Mouse (Mus musculus) liver, embryonic 12.5 days (tissue): ENCODE data around the gene Dnajb2. TPM values are rescaled to one million over a fixed set of nuclear protein-coding genes. Genes with fewer than 3 reads are reported as not detected.
"Not testable (repeated sequence)": the region's sequence is repeated elsewhere in the genome, so short reads cannot be mapped to it uniquely, and the experiment has no call there.

Source experiments
- ATAC-seq: fragments of 200-750 bp; cut with Nextera tagmentation; 2 replicates; pipeline ENCODE4 v1.8.0; 2017; ENCODE audit warnings: moderate number of reproducible peaks, mild to moderate bottlenecking, moderate library complexity
- H3K27ac ChIP-seq: fragments of 300-500 bp; sonication (generic); 2 replicates; pipeline ENCODE4 v1.5.1; 2016; ENCODE audit warnings: mild to moderate bottlenecking
- H3K27me3 ChIP-seq: fragments of 300-500 bp; sonication (generic); replicated peaks from 2 replicates; pipeline ENCODE4 v1.6.1; 2016; ENCODE audit warnings: mild to moderate bottlenecking, moderate library complexity
- H3K36me3 ChIP-seq: fragments of 300-500 bp; sonication (generic); 2 replicates; pipeline ENCODE4 v1.6.1; 2016; ENCODE audit warnings: mild to moderate bottlenecking, moderate library complexity
- H3K4me1 ChIP-seq: fragments of 300-500 bp; sonication (generic); 2 replicates; pipeline ENCODE4 v1.6.1; 2016
- H3K4me2 ChIP-seq: fragments of 300-500 bp; sonication (generic); 2 replicates; pipeline ENCODE4 v1.6.1; 2016; ENCODE audit warnings: mild to moderate bottlenecking, moderate library complexity
- H3K4me3 ChIP-seq: fragments of 300-500 bp; sonication (generic); 2 replicates; pipeline ENCODE4 v1.5.1; 2016; ENCODE audit warnings: mild to moderate bottlenecking, moderate library complexity
- H3K9ac ChIP-seq: fragments of 300-500 bp; sonication (generic); 2 replicates; pipeline ENCODE4 v1.6.1; 2016; ENCODE audit warnings: mild to moderate bottlenecking, moderate library complexity
- H3K9me3 ChIP-seq: fragments of 300-500 bp; sonication (generic); replicated peaks from 2 replicates; pipeline ENCODE4 v1.6.1; 2016; ENCODE audit warnings: mild to moderate bottlenecking, moderate library complexity
- WGBS: fragments of 180-500 bp; shearing (Covaris S2); methylation state at CpG from one replicate; pipeline ENCODE4 v1.1.7; 2016; ENCODE audit not compliant: insufficient replicate concordance; 5-methylcytosine and 5-hydroxymethylcytosine counted together
- polyA plus RNA-seq: library from polyadenylated mRNA; unstranded; fragments of >200 nt; fragmentation: Nextera tagmentation; extraction: Ambion mirVana; gene quantifications from 2 replicates; pipeline ENCODE4 v1.2.1, GENCODE M21; 2016

The Dnajb2 gene
- polyA plus RNA-seq, 1 experiment from 2014 or later, result 27.2 TPM

DNA sequence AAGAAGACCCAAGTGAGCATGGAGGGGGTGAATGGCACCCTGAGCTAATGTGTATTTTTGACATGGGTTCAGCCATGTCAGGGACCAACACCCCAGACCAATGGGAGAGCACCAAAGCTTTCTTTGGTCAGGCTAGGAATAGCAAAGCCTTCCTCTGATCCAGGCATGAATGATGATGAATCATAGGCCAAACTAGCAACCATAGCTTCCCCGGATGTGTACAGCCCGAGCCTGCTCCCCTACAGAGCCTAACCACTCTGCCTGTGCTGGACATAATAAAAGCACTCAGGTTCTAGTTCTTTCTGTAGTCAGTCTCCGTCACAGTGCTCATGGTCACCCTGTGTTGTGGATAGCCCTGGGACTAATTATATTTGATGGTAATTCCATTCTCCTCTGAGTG lies 14.7 kb upstream of the Dnajb2 start:
- Histone ChIP-seq H3K4me3 (no peak overlapping the region), H3K27me3 (peaks cover 24% of the 10 kb centered on the region), H3K4me1 (peaks cover 54% of the 10 kb centered on the region), H3K36me3 (peaks cover 10% of the 10 kb centered on the region), H3K9me3 (no peaks in the 10 kb centered on the region), H3K9ac (no peak overlapping the region), H3K27ac (no peak overlapping the region), H3K4me2 (no peak overlapping the region)
- WGBS, result 68% methylated on average over 3 of the region's 3 CpGs
- ATAC-seq, result no peak

DNA sequence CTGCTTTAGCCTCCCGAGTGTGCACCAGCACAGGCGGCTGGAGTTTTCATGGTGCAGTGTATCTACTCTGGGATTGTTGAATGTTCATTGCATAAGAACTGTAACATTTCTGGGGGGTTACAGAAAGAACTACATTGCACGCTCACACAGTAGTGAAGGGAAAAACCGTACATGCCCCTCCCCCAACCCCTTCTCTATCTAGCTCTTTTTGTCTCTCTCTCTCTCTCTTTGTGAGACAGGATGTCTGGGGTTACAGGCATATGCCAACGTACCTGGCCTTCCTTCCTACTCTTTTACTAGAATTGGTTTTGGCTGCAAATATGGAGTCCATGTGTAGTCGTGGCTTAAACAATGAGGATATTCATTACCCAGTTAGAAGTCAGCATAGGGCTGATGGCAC lies 13.3 kb upstream of the Dnajb2 start:
- H3K27me3 ChIP-seq, result peaks cover 24% of the 10 kb centered on the region
- H3K27ac ChIP-seq, result no peak overlapping the region
- ATAC-seq, result no peak
- H3K4me2 ChIP-seq, result no peak overlapping the region
- no peak overlapping the region for H3K9ac ChIP-seq
- no peak overlapping the region for H3K4me3 ChIP-seq
- 71% methylated on average over 6 of the region's 6 CpGs for WGBS
- no peaks in the 10 kb centered on the region for H3K9me3 ChIP-seq
- peaks cover 50% of the 10 kb centered on the region for H3K4me1 ChIP-seq
- no peaks in the 10 kb centered on the region for H3K36me3 ChIP-seq

DNA sequence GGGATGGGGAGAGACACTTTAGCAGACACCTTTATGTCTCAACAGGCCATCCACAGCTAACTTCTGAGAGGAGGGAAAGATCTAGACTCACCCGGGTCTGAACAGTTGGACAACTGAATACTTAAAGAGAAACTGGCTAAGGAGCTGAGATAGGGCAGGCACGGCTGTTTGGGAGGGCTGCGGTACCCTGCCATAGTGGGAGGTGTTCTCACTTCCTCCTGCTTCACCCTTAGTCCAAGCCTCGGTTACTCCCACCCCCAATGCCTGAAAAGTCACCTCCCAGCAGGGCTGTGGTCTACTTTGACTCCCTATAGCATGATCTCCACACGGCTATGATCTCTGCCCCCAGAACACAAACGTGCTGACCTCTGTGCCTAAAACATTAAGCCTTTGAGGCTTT lies 12.7 kb upstream of the Dnajb2 start:
- Histone ChIP-seq H3K36me3 (no peaks in the 10 kb centered on the region), H3K9ac (no peak overlapping the region), H3K4me2 (no peak overlapping the region), H3K9me3 (no peaks in the 10 kb centered on the region), H3K27me3 (peaks cover 24% of the 10 kb centered on the region), H3K27ac (no peak overlapping the region), H3K4me1 (peaks cover 53% of the 10 kb centered on the region), H3K4me3 (no peak overlapping the region)
- 26% methylated on average over 6 of the region's 6 CpGs for WGBS
- ATAC-seq, result no peak

DNA sequence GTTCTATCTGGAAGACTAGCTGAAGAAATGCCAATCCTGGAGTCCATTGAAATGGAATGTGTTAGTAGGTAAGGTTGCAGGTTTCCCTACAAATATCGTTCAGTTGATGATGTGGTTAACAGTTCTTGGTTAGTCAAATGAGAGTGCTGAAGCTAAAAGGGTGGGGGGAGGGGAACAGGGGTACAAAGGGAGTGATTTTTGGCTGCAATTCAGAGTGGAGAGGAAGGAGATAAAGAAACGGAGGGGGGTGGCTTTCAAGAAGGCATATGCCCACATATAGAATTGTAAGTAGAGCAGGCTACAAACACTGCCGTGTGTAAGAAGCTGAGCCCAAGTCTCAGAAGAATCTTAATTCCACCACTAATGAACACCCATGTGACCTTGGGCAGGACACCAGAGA lies 10.7 kb upstream of the Dnajb2 start:
- no peak overlapping the region for H3K4me2 ChIP-seq
- no peaks in the 10 kb centered on the region for H3K36me3 ChIP-seq
- no peak overlapping the region for H3K27ac ChIP-seq
- WGBS, result 43% methylated on average over 3 of the region's 3 CpGs
- no peak overlapping the region for H3K4me3 ChIP-seq
- no peak overlapping the region for H3K9ac ChIP-seq
- no peaks in the 10 kb centered on the region for H3K9me3 ChIP-seq
- ATAC-seq, result no peak
- peaks cover 63% of the 10 kb centered on the region for H3K4me1 ChIP-seq
- H3K27me3 ChIP-seq, result peaks cover 14% of the 10 kb centered on the region

DNA sequence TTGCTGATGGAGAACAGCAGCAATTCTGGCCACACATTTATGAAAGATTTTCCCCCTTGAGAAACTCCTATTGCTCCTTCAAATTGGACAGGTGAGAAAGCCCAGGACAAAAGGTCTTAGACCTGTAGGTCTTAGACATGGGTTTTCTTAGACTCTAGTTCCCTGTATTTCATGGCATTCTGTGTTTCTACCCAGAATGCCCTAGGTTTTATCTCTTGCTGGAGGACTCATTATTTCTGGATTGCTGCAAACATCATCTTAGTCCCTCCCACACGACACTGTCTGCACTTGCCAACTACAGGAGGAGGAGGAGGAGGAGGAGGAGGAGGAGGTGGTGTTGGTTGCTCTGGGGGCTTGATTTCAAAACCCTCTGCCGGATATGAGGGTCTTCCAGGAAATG lies 10.1 kb upstream of the Dnajb2 start:
- WGBS, result 38% methylated on average over 2 of the region's 2 CpGs
- Histone ChIP-seq H3K4me3 (no peak overlapping the region), H3K36me3 (no peaks in the 10 kb centered on the region), H3K4me2 (no peak overlapping the region), H3K9ac (no peak overlapping the region), H3K27me3 (peaks cover 7% of the 10 kb centered on the region), H3K9me3 (no peaks in the 10 kb centered on the region), H3K4me1 (peaks cover 69% of the 10 kb centered on the region), H3K27ac (no peak overlapping the region)
- ATAC-seq, result no peak

DNA sequence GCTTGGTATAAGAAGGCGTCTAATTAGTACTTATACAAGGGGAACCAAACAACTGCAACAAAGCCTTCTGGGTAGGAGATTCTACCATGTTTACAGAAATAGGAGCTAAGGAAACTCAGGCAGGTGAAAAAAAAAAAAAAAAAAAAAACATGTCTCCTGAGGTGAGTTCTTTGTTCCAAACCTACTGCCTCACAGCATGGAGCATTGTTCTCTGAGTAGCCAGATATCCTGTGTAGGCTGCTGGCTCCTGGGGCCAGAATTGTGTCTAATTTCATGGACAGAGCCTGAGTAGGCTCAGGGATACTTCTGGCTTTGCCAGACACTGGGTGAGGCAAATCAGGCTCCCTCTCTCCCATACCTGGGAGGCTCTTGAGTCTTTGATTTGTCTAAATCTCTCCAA lies 8.6 kb upstream of the Dnajb2 start:
- Histone ChIP-seq H3K4me2 (no peak overlapping the region), H3K9me3 (no peaks in the 10 kb centered on the region), H3K27ac (no peak overlapping the region), H3K36me3 (no peaks in the 10 kb centered on the region), H3K9ac (no peak overlapping the region), H3K27me3 (no peaks in the 10 kb centered on the region), H3K4me3 (no peak overlapping the region), H3K4me1 (peaks cover 75% of the 10 kb centered on the region)
- ATAC-seq, result no peak
- WGBS, result 88% methylated on average over 1 of the region's 1 CpGs

DNA sequence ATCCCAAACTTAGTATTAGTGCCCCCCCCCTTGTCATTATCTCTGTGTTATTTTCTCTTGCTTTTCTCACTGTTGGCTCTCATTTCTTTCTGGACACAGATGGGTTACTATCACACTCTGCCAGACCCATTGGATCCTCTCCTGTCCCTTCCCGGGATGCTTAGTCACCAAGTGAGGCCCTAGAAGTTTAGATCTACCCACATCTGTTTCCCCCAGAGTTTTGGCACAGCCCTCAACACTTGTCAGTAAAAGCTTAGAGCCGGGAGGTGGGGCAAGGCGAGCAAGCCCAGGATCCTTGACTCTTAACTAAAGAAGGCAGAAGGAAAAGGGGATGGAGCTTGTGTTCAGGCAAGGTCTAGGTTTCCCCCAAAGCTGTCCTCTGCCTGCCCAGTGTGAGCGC lies 7.0 kb upstream of the Dnajb2 start:
- H3K27me3 ChIP-seq, result no peaks in the 10 kb centered on the region
- peak overlapping the region; percentile 87 for H3K27ac ChIP-seq
- WGBS, result 33% methylated on average over 4 of the region's 4 CpGs
- no peaks in the 10 kb centered on the region for H3K9me3 ChIP-seq
- peak; percentile 86 for ATAC-seq
- H3K4me3 ChIP-seq, result no peak overlapping the region
- H3K36me3 ChIP-seq, result no peaks in the 10 kb centered on the region
- H3K9ac ChIP-seq, result peak overlapping the region; percentile 34; the same call in 1 of the 2 replicates
- H3K4me2 ChIP-seq, result peak overlapping the region; percentile 44
- peaks cover 76% of the 10 kb centered on the region for H3K4me1 ChIP-seq

DNA sequence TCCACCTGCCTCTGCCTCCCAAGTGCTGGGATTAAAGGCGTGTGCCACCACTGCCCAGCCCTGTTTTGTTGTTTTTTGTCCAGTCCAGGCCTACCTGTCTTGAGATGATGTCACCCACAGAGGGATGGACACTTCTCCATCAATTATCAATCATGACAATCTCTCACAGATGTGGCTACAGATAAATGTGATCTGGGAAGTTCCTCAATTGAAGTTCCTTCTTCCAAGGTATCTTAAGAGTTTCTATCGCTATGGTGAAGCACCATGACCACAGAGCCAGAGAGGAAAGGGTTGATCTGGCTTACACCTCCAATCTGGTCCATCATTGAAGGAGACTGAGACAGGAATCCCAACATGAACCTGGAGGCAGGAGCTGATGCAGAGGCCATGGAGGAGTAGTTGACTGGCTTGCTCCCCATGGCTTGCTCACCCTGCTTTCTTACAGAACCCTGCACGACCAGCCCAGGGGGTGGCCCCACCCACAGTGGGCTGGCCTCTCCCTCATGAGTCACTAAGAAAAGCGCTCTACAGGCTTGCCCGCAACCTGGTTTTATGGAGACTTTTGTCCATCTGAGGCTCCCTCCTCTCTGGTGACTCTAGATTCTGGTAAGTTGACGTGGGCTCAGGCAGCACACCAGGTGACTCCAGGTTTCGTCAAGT lies 5.7 kb upstream of the Dnajb2 start:
- Histone ChIP-seq H3K36me3 (no peaks in the 10 kb centered on the region), H3K4me3 (no peak overlapping the region), H3K9ac (0 out of 2 replicates have a peak overlapping the region, but pooled peaks have one; percentile 37), H3K9me3 (no peaks in the 10 kb centered on the region), H3K27me3 (no peaks in the 10 kb centered on the region), H3K27ac (peak overlapping the region; percentile 87; the same call in 1 of the 2 replicates), H3K4me2 (peak overlapping the region; percentile 12; the same call in 1 of the 2 replicates), H3K4me1 (peaks cover 77% of the 10 kb centered on the region)
- ATAC-seq, result peak; percentile 53
- WGBS, result 50% methylated on average over 7 of the region's 7 CpGs

DNA sequence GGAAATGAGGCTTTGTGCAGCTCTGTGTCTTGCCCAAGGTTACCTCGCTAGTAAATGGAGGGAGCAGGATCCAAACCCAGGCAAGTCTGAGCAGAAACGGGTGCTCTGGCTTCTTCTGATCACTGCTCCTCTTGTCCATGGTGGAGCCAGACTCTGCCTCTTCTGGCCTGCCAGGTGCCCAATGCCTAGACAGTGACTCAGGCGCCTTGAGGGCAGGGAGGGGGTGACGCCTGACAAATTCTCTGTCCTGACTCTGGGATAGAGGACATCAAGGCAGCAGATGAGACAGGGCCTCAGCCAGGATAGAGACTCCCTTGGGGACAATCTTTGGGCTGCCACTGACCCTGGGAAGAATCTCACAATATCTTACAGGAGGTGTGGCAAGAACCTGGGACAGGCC lies 5.0 kb upstream of the Dnajb2 start:
- Histone ChIP-seq H3K4me1 (peaks cover 77% of the 10 kb centered on the region), H3K36me3 (no peaks in the 10 kb centered on the region), H3K4me2 (no peak overlapping the region), H3K9ac (0 out of 2 replicates have a peak overlapping the region, but pooled peaks have one; percentile 17), H3K27me3 (no peaks in the 10 kb centered on the region), H3K4me3 (no peak overlapping the region), H3K27ac (peak overlapping the region; percentile 43), H3K9me3 (no peaks in the 10 kb centered on the region)
- no peak for ATAC-seq
- 62% methylated on average over 4 of the region's 4 CpGs for WGBS

DNA sequence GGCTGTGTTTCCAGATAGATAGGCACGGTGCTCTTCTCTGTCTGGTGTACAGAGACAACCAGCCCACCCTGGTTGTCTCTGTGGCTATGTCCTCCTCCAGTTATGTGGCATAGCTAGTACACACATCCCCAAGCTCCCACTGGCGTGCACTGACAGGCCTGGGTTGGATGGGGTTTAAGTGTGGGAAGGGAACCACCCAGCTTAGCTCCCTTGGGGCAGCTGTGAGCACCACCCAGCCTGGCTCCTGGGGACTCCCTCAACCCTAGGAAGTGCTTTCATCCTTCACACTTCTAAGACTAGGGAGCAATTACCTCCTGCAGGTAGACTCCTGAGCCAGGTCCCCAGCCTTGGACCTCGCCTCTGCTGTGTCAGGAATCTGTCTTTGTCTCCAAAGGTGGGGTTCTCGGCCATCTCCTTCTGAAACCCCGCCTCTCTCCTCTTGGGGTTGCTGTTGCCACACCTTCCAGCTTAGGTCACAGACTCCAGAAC lies 4.5 kb upstream of the Dnajb2 start, which contains the start of gene A630095N17Rik:
Gene A630095N17Rik, minus strand, starts transcription at position 439 of the 489 bp plus-strand sequence.
- no peak for ATAC-seq
- Histone ChIP-seq H3K36me3 (no peaks in the 10 kb centered on the region), H3K4me3 (no peak within 1 kb of the TSS), H3K27ac (peak within 1 kb of the TSS; percentile 43), H3K27me3 (no peaks in the 10 kb centered on the region), H3K4me1 (peaks cover 75% of the 10 kb centered on the region), H3K9ac (0 out of 2 replicates have a peak within 1 kb of the TSS, but pooled peaks have one; percentile 17), H3K4me2 (peak within 1 kb of the TSS; percentile 21; the same call in 1 of the 2 replicates), H3K9me3 (no peaks in the 10 kb centered on the region)
- 69% methylated on average over 5 of the region's 5 CpGs for WGBS

DNA sequence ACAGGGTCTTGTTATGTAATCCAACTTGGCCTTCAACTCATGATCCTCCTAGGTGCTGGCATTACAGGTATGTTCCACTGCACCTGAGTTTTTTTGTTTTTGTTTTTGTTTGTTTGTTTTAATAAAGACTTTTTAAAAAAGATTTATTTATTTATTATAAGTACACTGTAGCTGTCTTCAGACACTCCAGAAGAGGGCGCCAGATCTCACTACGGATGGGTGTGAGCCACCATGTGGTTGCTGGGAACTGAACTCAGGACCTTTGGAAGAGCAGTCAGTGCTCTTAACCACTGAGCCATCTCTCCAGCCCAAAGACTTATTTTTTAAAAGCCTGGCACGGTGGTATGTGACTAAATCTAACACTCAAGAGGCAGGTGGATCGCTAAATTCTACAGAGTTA lies 3.7 kb upstream of the Dnajb2 start:
- H3K4me2 ChIP-seq, H3K9ac ChIP-seq, H3K9me3 ChIP-seq, ATAC-seq, H3K36me3 ChIP-seq, H3K27me3 ChIP-seq, H3K4me3 ChIP-seq, H3K27ac ChIP-seq: not testable (repeated sequence)
- peaks cover 75% of the 10 kb centered on the region for H3K4me1 ChIP-seq
- 60% methylated on average over 4 of the region's 4 CpGs for WGBS

DNA sequence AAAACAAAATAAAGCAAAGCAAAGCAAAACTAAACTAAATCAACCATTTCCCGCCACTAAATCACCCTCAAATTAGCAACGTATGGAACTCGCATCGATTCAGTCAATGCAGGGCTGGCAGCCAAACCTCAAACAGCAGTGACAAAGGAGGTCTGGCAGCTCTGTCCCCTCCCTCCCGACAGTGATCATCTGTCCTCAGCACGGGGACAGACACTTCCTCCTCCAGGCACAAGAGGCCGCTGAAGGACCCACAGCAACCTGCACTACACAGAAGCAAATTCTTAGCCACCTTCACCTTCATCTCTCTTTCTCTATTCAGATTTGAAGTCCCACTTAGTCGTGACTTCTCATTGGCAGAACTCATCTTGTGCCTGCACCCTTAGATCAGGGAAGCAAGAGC lies 1.6 kb upstream of the Dnajb2 start:
- H3K4me2 ChIP-seq, result peak overlapping the region; percentile 87
- WGBS, result 1% methylated on average over 8 of the region's 8 CpGs
- H3K4me1 ChIP-seq, result peaks cover 79% of the 10 kb centered on the region
- ATAC-seq, result no peak
- H3K9me3 ChIP-seq, result no peaks in the 10 kb centered on the region
- H3K9ac ChIP-seq, result peak overlapping the region; percentile 13; the same call in 1 of the 2 replicates
- H3K4me3 ChIP-seq, result no peak overlapping the region
- H3K27ac ChIP-seq, result peak overlapping the region; percentile 98
- no peaks in the 10 kb centered on the region for H3K27me3 ChIP-seq
- peaks cover 11% of the 10 kb centered on the region for H3K36me3 ChIP-seq
